Mouse (Mus musculus) gastrocnemius, adult 8-10 months (tissue): ENCODE data around the gene Wdr17. TPM values are rescaled to one million over a fixed set of nuclear protein-coding genes. Genes with fewer than 3 reads are reported as not detected.

Source experiments
- DNase-seq, 2 experiments: peaks; one replicate each; pipeline ENCODE4 v3.0.0; 2022; ENCODE audit warnings: low spot score in 2 of 2
- total RNA-seq, 4 experiments: library from RNA; stranded (reverse); gene quantifications; 2 replicates each; pipeline ENCODE4 v1.2.4; 2022

Gene Wdr17
- total RNA-seq = under 1 TPM in 1 of 4 experiments, not detected in 3; 0.07 TPM

GRCm38 (mm10) chr8:54886987-54887785, at the start of gene Wdr17:
Gene Wdr17, minus strand, starts transcription at chr8:54887184.
- no peak for DNase-seq

GRCm38 (mm10) chr8:54932306-54932705, 45.3 kb upstream of the Wdr17 start:
- no peak for DNase-seq

GRCm38 (mm10) chr8:54924936-54925335, 38.0 kb upstream of the Wdr17 start:
- DNase-seq = no peak

- no peak for DNase-seq
Measured at GRCm38 (mm10) chr8:54922160-54922855, 35.3 kb upstream of the Wdr17 start.

- DNase-seq = no peak
Measured at GRCm38 (mm10) chr8:54917710-54918109, 30.7 kb upstream of the Wdr17 start.

GRCm38 (mm10) chr8:54912891-54913290, 25.9 kb upstream of the Wdr17 start:
- DNase-seq = no peak

GRCm38 (mm10) chr8:54899444-54899843, 12.5 kb upstream of the Wdr17 start:
- DNase-seq = no peak

- no peak for DNase-seq
Measured at GRCm38 (mm10) chr8:54894637-54895322, 7.8 kb upstream of the Wdr17 start.

- DNase-seq = no peak
Measured at GRCm38 (mm10) chr8:54894180-54894579, 7.2 kb upstream of the Wdr17 start.

- no peak for DNase-seq
Measured at GRCm38 (mm10) chr8:54886560-54886959, 424 bp downstream of the Wdr17 start.

- no peak for DNase-seq
Measured at GRCm38 (mm10) chr8:54876458-54876857, 10.5 kb downstream of the Wdr17 start.

GRCm38 (mm10) chr8:54864761-54865064, 22.3 kb downstream of the Wdr17 start:
- no peak for DNase-seq

- DNase-seq = no peak
Measured at GRCm38 (mm10) chr8:54864038-54864760, 22.8 kb downstream of the Wdr17 start.

- DNase-seq = no peak
Measured at GRCm38 (mm10) chr8:54836029-54836959, 50.7 kb downstream of the Wdr17 start.

- DNase-seq = no peak
Measured at GRCm38 (mm10) chr8:54829794-54830426, 57.1 kb downstream of the Wdr17 start.

GRCm38 (mm10) chr8:54827974-54828373, 59.0 kb downstream of the Wdr17 start:
- no peak for DNase-seq

GRCm38 (mm10) chr8:54822956-54823355, 64.0 kb downstream of the Wdr17 start:
- DNase-seq = no peak

GRCm38 (mm10) chr8:54818651-54819050, 68.3 kb downstream of the Wdr17 start:
- no peak for DNase-seq

GRCm38 (mm10) chr8:54808217-54808616, 78.8 kb downstream of the Wdr17 start:
- no peak for DNase-seq

GRCm38 (mm10) chr8:54806173-54806572, 80.8 kb downstream of the Wdr17 start:
- no peak for DNase-seq
